Mouse (Mus musculus): Measurements from ENCODE around the gene Dsn1.

Gene Dsn1

DNA sequence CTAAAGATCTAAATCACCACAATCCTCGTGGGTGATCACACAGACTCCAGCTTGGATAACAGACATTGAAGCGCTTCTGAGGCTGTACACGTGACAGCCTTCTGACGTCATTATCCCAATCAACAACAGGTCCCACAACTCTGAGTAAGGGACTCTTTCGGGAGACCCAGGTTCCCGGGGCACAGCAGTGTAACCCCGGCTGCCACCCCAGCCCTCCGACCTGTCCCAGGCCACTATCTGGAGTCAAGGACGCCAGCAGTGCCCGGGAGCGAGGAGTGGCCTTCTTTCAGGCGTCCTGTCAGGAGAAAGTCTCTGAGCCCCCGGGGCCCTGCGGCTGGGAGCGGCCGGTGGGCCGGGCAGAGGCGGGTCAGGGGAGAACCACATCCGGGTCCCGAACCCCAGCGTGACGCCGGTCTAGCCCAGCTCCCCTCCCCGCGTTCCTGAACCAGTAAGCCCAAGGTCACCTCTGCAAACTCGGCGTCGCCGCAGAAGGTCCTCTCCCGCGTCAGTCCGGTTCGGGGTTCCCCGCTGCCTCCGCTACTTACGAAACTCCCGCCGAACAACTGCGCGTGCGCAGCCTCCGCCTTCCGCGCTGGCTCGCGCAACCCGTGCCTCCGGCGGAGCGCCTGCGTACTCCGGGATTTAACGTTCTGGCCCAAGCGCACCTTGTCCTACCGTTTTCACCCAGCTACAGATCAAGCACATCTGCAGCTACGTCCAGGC is at the start of gene Dsn1:
Gene Dsn1, minus strand, starts transcription at position 644 of the 723 bp plus-strand sequence.
- peak; percentile 85 to 86 for DNase-seq (ENCODE audit: low spot score in 2 of 2)

DNA sequence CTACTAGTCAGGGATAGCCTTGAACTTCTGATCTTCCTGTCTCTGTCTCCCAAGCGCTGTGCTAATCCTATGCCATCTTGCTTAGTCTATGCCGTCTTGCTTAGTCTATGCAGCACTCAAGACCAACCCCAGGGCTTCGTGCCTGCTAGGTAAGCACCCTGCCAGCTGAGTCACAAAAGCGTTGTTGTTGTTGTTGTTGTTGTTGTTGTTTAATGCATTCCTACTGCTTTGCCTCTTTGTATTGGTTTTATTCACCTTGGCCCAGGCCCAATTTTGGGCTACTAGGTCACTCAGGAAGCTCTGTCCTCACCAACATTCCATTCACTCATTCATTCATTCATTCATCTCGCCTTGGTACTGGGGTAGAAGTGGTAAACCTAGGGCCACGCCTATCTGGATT is 48.8 kb upstream of the Dsn1 start:
- no peak for DNase-seq (ENCODE audit: low spot score in 2 of 2)

DNA sequence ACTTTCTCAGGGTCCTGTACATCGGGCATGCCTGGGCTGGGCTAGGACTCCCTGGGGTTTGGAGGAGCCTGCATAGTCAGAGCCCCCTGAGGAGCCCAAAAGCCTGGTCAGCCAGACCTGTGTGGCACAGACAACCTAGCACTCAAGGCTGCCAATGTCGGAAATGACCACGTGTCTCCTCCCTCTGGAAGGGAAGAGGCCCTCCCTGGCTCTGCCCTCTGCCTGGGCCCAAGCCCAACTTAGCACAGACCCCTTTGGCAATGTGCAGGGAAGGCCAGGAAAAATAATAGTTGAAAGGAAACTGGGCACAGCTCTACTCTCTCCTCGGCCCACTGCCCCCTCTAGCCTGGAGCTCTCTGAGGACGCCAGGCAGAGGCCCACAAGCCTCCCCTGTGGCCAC is 47.9 kb upstream of the Dsn1 start:
- no peak for DNase-seq (ENCODE audit: low spot score in 2 of 2)

DNA sequence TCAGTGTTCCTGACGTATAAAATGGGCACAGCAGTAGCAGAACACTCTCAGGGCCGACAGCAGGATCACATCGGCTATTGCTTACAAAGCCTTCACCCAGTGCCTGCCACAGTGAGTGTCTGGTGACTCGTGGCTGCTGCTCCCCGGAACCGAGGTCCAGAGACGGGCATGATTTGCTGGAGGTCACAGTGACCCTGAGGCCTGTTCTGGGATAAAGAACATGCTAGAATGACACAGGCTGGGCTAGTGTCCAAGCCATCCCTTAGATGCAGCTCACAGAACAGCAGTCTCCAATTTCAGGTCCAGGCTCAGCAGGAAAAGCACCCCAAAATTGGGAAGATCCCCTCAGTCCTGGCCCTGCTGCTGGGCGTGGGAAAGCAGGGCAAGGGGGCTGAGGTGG is 47.3 kb upstream of the Dsn1 start:
- DNase-seq (ENCODE audit: low spot score in 2 of 2): no peak

- no peak for DNase-seq (ENCODE audit: low spot score in 2 of 2)
These were observed 46.8 kb upstream of the Dsn1 start for GRCm38 (mm10) chr2:157053787-157054186.

DNA sequence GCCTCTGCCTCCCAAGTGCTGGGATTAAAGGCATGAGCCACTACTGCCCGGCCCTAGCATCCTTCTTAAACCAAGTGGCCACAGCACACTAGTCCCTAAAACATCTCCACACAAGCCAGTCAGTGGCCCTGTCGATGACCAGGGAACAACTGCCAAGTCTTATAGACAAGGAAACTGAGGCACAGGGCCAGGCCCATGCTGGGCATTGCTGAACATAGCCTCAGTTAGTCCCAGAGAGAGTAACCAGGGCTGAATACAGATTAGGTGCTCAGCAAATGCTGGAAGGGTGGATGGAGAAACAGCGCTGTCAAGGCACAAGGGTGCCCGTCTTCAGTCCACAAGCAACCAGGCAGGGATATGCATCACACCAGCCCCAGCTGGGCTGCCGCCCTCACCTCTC is 46.2 kb upstream of the Dsn1 start:
- no peak for DNase-seq (ENCODE audit: low spot score in 2 of 2)

DNA sequence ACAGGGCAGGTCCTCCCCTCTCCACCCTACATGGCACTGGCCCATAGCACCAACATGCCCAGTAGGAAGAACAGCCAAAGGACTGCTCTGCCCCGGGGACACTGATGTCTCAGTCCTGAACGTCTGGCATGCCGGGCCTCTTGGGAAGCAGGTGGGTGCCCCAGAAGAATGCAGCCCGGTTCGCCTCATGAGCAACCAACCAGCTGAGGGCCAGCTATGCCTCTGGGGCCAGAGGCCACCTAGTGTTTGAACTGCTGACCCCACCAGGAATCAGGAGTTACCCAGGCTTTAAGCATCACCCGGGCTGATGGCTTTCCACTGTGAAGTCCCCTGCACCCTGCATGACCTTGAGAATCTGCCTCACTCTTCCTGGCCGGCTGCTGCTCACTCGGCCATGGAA is 45.5 kb upstream of the Dsn1 start:
- no peak for DNase-seq (ENCODE audit: low spot score in 2 of 2)

DNA sequence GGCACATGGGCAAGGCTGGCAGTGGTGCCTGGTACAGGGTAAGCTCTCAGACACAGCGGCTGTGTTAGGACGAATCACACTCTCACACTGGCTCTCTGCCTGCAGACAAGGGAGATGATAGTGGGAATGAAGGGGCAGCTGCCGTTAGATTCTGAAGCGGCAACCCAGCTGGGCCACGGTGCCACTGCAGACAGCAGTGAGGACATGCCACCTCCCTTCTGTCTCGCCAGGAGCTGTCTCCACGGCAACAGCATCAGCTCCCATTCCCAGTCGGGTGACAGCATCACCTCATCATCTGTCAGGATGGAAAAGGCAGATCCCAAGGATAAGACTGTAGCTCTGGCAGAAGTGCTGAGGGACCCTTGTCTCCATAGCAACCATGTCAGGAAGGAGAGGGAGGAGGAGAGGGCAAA is 42.9 kb upstream of the Dsn1 start:
- DNase-seq (ENCODE audit: low spot score in 2 of 2): no peak

DNA sequence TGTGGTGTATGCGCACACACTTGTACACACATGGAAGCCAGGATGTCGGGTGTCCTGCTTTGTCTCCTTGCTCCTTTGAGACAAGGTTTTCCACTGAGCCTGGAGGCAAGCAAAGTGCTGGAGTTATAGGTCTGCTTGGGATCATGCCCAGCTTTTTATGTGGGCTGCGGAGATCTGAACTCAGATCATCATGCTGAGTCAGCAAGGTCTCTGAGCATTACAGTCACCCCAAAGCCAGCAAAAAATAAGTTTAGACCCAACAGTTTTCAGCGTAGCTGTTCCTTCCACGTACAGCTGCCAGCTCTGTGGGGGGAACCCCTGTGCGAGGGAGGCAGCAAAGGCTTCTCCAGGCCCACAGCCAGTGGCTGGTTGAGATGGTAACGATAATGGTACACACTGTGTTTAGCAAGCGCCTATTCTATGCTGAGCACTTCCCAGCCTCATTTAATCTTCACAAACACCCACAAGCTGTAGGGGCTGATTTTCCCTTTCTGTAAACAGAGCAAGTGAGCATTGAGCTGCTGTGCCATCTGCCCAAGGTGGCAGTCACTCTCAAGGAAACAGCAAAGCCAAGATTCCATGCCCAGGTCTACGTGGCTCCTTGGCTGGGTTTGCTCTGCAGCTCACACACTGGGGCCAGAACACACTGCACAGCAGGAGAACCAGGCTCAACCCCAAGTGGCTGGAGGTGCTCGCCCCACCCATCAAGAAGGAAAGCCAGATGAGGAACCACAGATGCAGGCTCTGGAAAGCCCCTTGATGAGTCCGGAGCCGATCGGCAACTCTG is 41.6 kb upstream of the Dsn1 start:
- no peak for DNase-seq (ENCODE audit: low spot score in 2 of 2)

- no peak for DNase-seq (ENCODE audit: low spot score in 2 of 2)
These were observed 40.0 kb upstream of the Dsn1 start for GRCm38 (mm10) chr2:157046956-157047355.

DNA sequence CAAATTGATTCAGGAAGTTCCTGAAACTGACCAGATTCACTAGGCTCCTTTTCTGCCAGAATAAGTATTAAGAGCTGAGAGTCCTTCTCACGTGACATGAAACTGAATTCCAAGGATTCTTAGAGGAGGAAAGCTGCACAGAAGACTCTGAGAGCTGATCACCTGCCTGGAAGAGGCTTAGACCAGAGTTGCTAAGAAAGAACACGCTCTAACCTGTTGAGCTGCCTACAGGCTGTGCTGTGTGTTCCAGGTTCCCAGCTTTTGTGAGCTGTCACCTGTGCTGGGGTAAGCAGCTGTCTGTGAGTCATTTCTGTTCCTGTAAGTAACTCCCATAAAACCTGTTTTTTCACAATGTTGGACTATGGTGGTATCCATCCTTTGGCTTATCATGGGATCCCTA is 39.0 kb upstream of the Dsn1 start:
- no peak for DNase-seq (ENCODE audit: low spot score in 2 of 2)

DNA sequence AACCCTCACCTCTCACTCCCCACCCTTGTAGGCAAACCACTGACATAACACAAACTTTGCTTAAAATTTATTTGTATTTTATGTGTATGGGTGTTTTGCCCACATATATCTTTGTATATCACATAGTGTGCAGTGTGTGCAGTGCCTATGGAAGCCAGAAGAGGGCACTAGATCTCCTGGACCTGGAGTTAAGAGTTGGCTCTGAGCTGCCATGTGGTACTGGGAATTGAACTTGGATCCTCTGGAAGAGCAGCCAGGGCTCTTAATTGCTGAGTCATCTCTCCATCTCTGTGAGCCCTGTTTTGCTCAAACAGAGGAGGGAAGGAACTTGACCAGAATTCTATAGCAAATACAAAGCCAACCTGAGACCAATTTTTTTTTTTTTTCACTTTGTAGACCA is 37.0 kb upstream of the Dsn1 start:
- no peak for DNase-seq (ENCODE audit: low spot score in 2 of 2)

GRCm38 (mm10) chr2:157043556-157043955 is 36.6 kb upstream of the Dsn1 start:
- DNase-seq (ENCODE audit: low spot score in 2 of 2): no peak

GRCm38 (mm10) chr2:157041421-157041820 is 34.5 kb upstream of the Dsn1 start:
- no peak for DNase-seq (ENCODE audit: low spot score in 2 of 2)

- no peak for DNase-seq (ENCODE audit: low spot score in 2 of 2)
These were observed 33.7 kb upstream of the Dsn1 start for GRCm38 (mm10) chr2:157040649-157041046.

- DNase-seq (ENCODE audit: low spot score in 2 of 2): no peak
These were observed 33.1 kb upstream of the Dsn1 start for GRCm38 (mm10) chr2:157039900-157040648.

DNA sequence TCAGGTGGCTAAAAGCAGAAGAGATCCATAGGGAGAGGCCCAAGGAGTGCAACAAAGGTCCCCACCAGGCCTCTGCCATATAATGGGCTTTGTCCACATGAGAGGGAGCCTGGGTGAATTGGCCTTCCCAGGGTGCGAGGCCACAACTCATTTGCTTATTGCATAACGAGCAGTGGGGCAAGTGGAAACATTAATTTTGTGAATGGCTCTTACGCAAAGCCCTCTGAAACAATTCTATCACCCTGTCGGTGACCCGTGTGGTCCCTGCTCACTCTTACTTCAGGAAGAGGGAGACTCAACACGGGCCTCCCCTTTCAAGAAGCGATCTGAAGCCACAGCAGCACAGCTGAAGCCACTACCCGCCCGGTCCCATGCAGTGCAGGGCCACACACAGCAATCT is 30.3 kb upstream of the Dsn1 start:
- DNase-seq (ENCODE audit: low spot score in 2 of 2): no peak

GRCm38 (mm10) chr2:157036400-157036799 is 29.4 kb upstream of the Dsn1 start:
- DNase-seq (ENCODE audit: low spot score in 2 of 2): no peak

DNA sequence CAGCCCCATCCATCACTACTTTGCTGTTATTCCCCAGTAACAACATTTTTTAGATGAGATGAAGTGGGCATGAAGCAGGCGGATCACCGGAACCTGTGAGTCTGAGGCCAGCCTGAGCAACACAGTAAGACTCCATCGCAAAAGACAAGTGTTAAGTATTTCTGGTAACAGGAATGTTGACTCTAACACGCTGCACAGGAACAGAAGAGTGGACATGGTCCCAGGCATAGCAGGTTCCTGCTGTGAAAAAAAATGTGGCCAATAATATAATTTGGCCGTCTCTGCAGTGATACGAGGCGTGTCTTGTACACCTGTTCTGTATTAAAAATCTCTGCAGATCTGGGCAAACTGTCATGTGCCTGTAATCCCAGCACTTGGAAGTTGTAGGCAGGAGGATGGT is 28.4 kb upstream of the Dsn1 start:
- no peak for DNase-seq (ENCODE audit: low spot score in 2 of 2)

DNA sequence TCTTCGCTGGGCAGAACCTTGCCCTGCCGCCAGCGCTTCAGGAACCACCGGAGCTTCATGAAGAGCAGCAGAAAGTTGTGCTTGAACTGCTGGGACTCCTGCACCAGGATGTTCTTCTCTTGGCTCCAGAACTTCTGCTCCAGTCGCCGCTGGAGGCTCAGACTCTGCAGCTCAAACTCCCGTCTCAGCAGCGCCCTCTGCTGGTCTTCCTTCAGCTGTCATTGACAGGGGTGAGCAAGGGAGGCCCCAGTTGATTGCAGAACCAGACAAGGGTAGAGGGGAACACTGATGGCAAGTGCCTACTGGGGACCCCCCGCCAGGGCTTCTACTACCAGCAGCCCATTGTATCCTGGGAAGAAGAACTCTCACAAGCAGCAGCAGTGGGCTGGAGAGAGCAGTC is 23.9 kb upstream of the Dsn1 start:
- DNase-seq (ENCODE audit: low spot score in 2 of 2): peak; percentile 64 to 81

DNA sequence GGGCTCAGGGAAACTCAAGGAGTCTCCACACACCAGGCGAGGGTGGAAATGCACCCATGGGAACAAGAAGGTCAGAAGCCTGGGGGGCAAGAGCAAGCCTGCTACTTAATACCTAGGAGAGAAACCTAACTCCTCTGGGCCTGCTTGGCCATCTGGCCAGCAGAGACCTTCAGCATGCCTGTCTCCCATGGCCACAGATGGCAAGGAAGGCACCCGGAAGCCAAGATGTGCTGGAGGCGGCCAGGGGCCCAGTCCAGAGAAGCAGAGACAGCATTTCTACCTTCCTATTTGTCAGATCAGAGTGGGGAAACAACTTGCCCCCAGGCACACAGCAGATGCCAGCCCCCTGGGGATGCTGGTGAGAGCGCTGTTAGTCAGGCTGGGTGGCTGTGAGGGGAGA is 21.3 kb upstream of the Dsn1 start:
- no peak for DNase-seq (ENCODE audit: low spot score in 2 of 2)

DNA sequence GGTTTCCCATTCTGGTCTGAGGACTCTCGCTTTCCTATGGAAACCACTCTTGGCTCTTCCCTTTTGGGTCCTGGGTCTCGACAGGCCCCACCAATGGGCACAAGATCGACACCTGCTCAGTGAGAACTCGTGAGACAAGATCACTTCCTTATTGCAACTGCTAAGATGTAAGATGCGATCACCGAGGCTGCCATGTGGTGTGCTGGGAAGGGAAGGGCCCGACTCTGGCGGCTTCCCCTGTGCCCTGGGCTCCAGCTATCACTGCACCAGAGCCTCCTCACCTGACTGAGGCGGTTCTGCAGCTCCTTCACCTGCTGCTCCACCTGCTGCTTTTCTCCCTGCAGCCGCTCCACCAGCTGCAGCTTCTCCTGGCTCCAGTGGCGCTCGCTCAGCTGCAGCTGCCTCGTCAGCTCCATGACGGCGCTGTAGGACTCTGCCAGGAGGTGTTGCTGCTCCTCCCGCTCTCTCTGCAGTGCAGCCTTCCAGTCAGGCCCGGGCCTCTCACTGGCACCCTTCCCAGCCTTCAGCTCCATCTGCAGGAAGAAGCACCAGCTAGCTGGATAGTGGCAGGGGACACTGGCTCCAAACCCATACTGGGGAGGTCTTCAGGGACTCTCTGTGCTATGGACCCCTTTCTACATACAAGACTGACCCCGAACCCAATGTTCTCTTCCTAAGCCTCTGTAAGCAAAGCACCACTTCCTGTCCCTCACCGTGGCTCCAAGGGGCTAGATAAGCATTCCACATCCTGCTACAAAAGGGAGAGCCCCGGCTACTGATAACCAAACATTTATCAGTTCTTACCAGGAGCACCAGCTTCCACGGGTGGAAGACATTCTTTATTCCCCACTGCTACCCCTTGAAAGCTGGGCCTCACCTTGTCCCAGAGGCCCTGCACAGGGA is 20.4 kb upstream of the Dsn1 start:
- DNase-seq (ENCODE audit: low spot score in 2 of 2): no peak

Measured in spleen, postnatal 14 days (tissue).